Mouse (Mus musculus) CH12.LX (cell line): Measurements from ENCODE around the gene Ltb.

Experiments
- BHLHE40 ChIP-seq: IDR thresholded peaks from 2 replicates; pipeline ENCODE4 v1.6.1; 2011; ENCODE audit warnings: mild to moderate bottlenecking, low read depth, low read length, improper control_type of control experiment
- CTCF ChIP-seq, 2 experiments: IDR thresholded peaks in 1 of 2; conservative IDR thresholded peaks in 1 of 2; 2 replicates each; pipeline ENCODE4 v1.5.1; 2011 to 2012; ENCODE audit warnings: low read depth in 2 of 2, low read length in 2 of 2, improper control_type of control experiment in 1 of 2, inconsistent platforms in 1 of 2, mild to moderate bottlenecking in 1 of 2, moderate library complexity in 1 of 2
- EP300 ChIP-seq: IDR thresholded peaks from 2 replicates; pipeline ENCODE4 v1.6.1; 2011; ENCODE audit warnings: low read length, improper control_type of control experiment
- IRF4 ChIP-seq: IDR thresholded peaks from 2 replicates; pipeline ENCODE4 v1.6.1; 2014; ENCODE audit warnings: low read depth, mild to moderate bottlenecking, inconsistent platforms, low read length, improper control_type of control experiment
- PAX5 ChIP-seq: IDR thresholded peaks from 2 replicates; pipeline ENCODE4 v1.6.1; 2012; ENCODE audit warnings: low read length, inconsistent platforms, mixed read lengths
- POLR2A ChIP-seq: IDR thresholded peaks from 2 replicates; pipeline ENCODE4 v1.6.1; 2011; ENCODE audit warnings: low read depth, mild to moderate bottlenecking, improper control_type of control experiment, low read length
- ZKSCAN1 ChIP-seq: IDR thresholded peaks from 2 replicates; pipeline ENCODE4 v1.6.1; 2012; ENCODE audit warnings: low read depth, inconsistent platforms, low read length, improper control_type of control experiment, borderline replicate concordance

DNA sequence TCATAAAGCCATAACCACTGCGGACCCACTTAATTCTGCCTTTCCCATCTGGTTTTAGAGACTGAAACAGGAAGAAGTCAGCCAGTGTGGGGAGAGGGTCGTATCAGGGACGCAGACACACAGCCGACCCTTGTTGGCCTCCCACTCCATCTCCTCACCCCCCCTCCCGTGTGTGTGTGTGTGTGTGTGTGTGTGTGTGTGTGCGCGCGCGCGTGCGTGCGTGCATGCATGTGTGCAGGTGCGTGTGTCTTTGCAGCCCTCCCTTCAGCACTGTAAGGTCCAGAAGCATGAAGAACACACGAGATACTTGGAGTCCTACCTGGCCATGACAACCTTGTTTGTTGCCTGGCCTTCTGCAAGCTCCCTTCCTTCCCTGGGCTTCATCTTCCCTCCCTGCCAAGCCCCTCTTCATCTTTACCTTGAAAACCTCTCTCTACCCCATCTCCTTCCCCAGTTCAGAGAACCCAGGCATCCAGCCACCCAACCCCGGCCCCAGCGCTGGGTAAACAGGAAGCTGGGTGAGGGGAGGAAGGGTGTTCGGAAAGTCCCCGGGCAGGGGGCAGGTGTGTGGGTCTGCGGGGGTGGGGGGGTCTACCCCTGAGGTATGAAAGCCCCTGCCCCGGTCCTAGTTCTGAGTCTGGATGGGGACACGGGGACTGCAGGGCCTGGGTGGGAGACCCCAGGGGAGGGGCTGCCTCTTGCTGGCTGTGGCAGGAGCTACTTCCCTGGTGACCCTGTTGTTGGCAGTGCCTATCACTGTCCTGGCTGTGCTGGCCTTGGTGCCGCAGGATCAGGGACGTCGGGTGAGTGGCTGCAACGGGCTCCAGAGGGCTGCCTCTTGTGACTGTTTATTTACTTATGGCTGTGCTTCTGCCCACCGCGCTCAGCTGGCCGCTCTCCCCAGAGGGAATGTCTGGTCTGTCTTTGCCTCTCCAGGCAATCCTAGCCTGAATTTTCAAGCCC lies at the start of gene Ltb:
- TF ChIP-seq CTCF (conservative IDR thresholded peaks at IDR 0.05 in 1 of 2, IDR thresholded peaks at IDR 0.05 in 1 of 2; ENCODE audit: low read depth in 2 of 2, low read length in 2 of 2): no peak
- no peak for TF ChIP-seq POLR2A
- TF ChIP-seq ZKSCAN1: no peak
- no peak for TF ChIP-seq IRF4
- no peak for TF ChIP-seq PAX5
- TF ChIP-seq EP300: peak; percentile 41; the same call in 1 of the 2 replicates
- peak; percentile 61 for TF ChIP-seq BHLHE40
